Mouse (Mus musculus): Measurements from ENCODE around the gene Rbp2. TPM values are rescaled to one million over a fixed set of nuclear protein-coding genes. Genes with fewer than 3 reads are reported as not detected.

The Rbp2 gene
- polyA plus RNA-seq, 1 experiment from 2014 or later: 4.1 TPM

- WGBS: 72% methylated on average over 7 of the region's 7 CpGs
These were observed 41.3 kb downstream of the Rbp2 start for GRCm38 (mm10) chr9:98527226-98527625.

DNA sequence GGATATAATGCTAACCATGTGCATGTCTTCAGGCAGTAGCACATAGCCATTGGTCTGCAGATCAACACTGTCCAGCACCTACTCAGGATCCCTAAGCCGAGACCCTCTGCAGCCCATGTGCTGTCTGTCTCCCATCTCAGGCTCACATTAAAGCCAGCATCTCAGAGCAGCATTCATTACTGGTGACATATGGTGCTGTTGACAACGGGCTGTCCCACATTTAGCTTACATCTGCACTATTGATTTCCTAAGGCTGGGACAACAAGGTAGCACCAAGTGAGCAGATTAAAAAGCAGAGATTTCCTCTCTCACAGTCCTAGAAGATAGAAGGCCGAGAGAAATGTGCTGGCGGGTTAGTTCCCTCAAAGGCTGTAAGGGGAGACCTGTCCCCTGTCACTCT, 43.9 kb downstream of the Rbp2 start:
- no peak for ATAC-seq (ENCODE audit: insufficient number of reproducible peaks, insufficient read depth, low FRiP score, low read depth)
- H3K9ac ChIP-seq (replicated peaks; ENCODE audit: low read depth, low read length): no peak overlapping the region
- H3K27ac ChIP-seq (ENCODE audit: low read length): no peak overlapping the region
- H3K4me3 ChIP-seq (ENCODE audit: low read depth, low read length): no peak overlapping the region
- no peak overlapping the region for H3K4me2 ChIP-seq (replicated peaks; ENCODE audit: low read depth, low read length)
- 62% methylated on average over 4 of the region's 4 CpGs for WGBS
- no peaks in the 10 kb centered on the region for H3K27me3 ChIP-seq (ENCODE audit: control insufficient read depth, insufficient read depth, low read length)
- H3K36me3 ChIP-seq (ENCODE audit: control insufficient read depth, insufficient read depth, low read length): no peaks in the 10 kb centered on the region
- no peaks in the 10 kb centered on the region for H3K4me1 ChIP-seq (ENCODE audit: control insufficient read depth, insufficient read depth, low read length)
- H3K9me3 ChIP-seq (ENCODE audit: control insufficient read depth, low read depth, low read length): no peaks in the 10 kb centered on the region

More at GRCm38 (mm10) chr9:98527226-98527625, 41.3 kb downstream of the Rbp2 start:
- no peak overlapping the region for H3K4me2 ChIP-seq (replicated peaks; ENCODE audit: low read depth, low read length)
- H3K9me3 ChIP-seq (ENCODE audit: control insufficient read depth, low read depth, low read length): no peaks in the 10 kb centered on the region
- no peak overlapping the region for H3K27ac ChIP-seq (ENCODE audit: low read length)
- H3K9ac ChIP-seq (replicated peaks; ENCODE audit: low read depth, low read length): no peak overlapping the region
- H3K36me3 ChIP-seq (ENCODE audit: control insufficient read depth, insufficient read depth, low read length): no peaks in the 10 kb centered on the region
- H3K27me3 ChIP-seq (ENCODE audit: control insufficient read depth, insufficient read depth, low read length): no peaks in the 10 kb centered on the region
- no peaks in the 10 kb centered on the region for H3K4me1 ChIP-seq (ENCODE audit: control insufficient read depth, insufficient read depth, low read length)
- H3K4me3 ChIP-seq (ENCODE audit: low read depth, low read length): no peak overlapping the region
- no peak for ATAC-seq (ENCODE audit: insufficient number of reproducible peaks, insufficient read depth, low FRiP score, low read depth)

DNA sequence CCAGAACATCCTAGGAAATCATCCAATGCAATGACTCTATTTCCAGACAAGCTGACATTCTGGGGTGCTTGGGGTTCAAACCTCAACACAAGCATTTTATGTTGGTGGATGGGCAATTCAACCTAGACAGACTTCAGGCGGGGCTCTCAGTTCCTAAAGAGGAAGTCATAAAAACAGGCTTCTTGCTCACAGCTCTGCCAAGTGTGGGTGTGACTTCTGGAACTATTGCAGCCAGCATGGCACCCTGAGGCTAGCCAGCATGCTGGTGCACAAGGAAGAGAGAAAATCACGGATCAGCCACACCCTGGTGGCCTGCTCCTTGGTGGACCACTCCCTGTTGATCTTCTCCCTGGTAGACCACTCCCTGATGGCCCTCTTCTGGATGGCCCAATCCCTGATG, 45.1 kb downstream of the Rbp2 start:
- no peak overlapping the region for H3K4me2 ChIP-seq (replicated peaks; ENCODE audit: low read depth, low read length)
- no peaks in the 10 kb centered on the region for H3K9me3 ChIP-seq (ENCODE audit: control insufficient read depth, low read depth, low read length)
- no peaks in the 10 kb centered on the region for H3K36me3 ChIP-seq (ENCODE audit: control insufficient read depth, insufficient read depth, low read length)
- H3K27me3 ChIP-seq (ENCODE audit: control insufficient read depth, insufficient read depth, low read length): no peaks in the 10 kb centered on the region
- H3K4me1 ChIP-seq (ENCODE audit: control insufficient read depth, insufficient read depth, low read length): no peaks in the 10 kb centered on the region
- ATAC-seq (ENCODE audit: insufficient number of reproducible peaks, insufficient read depth, low FRiP score, low read depth): no peak
- no peak overlapping the region for H3K4me3 ChIP-seq (ENCODE audit: low read depth, low read length)
- no peak overlapping the region for H3K27ac ChIP-seq (ENCODE audit: low read length)
- H3K9ac ChIP-seq (replicated peaks; ENCODE audit: low read depth, low read length): no peak overlapping the region
- WGBS: 59% methylated on average over 2 of the region's 2 CpGs

DNA sequence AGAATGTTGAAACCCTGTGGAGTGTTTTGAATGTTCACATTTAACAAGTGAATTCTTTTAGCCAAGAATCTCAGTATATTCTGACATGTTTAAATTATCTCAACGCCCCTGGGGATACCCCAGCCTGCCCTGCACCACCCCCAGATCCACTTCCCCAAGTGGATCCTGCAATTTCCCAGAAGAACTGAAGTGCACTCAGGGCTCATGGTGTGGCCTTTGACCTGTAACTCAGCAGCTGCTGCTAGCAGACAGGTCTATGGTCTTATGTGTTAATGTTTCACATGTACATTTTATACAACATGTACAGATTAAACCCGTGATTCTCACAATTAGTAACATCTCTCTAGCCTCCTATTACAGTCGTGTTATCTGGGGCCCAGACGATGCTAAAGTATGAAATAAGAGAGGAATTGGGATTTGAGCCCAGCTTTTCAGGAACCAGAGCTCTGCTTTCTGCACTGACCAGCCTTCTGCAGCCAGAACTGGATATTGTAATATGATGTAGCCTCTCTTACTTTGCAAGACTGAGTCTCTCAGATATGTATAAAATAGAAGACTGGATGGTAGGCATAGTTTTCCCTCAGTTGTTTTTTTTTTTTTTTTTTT, 48.9 kb downstream of the Rbp2 start:
- Histone ChIP-seq H3K9ac (replicated peaks; ENCODE audit: low read depth, low read length) (no peak overlapping the region), H3K4me1 (ENCODE audit: control insufficient read depth, insufficient read depth, low read length) (no peaks in the 10 kb centered on the region), H3K4me2 (replicated peaks; ENCODE audit: low read depth, low read length) (no peak overlapping the region), H3K4me3 (ENCODE audit: low read depth, low read length) (no peak overlapping the region), H3K36me3 (ENCODE audit: control insufficient read depth, insufficient read depth, low read length) (no peaks in the 10 kb centered on the region), H3K27ac (ENCODE audit: low read length) (no peak overlapping the region), H3K9me3 (ENCODE audit: control insufficient read depth, low read depth, low read length) (no peaks in the 10 kb centered on the region), H3K27me3 (ENCODE audit: control insufficient read depth, insufficient read depth, low read length) (no peaks in the 10 kb centered on the region)
- ATAC-seq (ENCODE audit: insufficient number of reproducible peaks, insufficient read depth, low FRiP score, low read depth): no peak
- WGBS: 43% methylated on average over 4 of the region's 4 CpGs

- no peak overlapping the region for H3K4me2 ChIP-seq (replicated peaks; ENCODE audit: low read depth, low read length)
- no peak overlapping the region for H3K27ac ChIP-seq (ENCODE audit: low read length)
- H3K4me1 ChIP-seq (ENCODE audit: control insufficient read depth, insufficient read depth, low read length): no peaks in the 10 kb centered on the region
- no peaks in the 10 kb centered on the region for H3K27me3 ChIP-seq (ENCODE audit: control insufficient read depth, insufficient read depth, low read length)
- no peak overlapping the region for H3K4me3 ChIP-seq (ENCODE audit: low read depth, low read length)
- ATAC-seq (ENCODE audit: insufficient number of reproducible peaks, insufficient read depth, low FRiP score, low read depth): no peak
- no peaks in the 10 kb centered on the region for H3K9me3 ChIP-seq (ENCODE audit: control insufficient read depth, low read depth, low read length)
- H3K36me3 ChIP-seq (ENCODE audit: control insufficient read depth, insufficient read depth, low read length): no peaks in the 10 kb centered on the region
- H3K9ac ChIP-seq (replicated peaks; ENCODE audit: low read depth, low read length): no peak overlapping the region
These were observed 49.8 kb downstream of the Rbp2 start for GRCm38 (mm10) chr9:98535763-98536162.

GRCm38 (mm10) chr9:98538017-98538712, 52.2 kb downstream of the Rbp2 start:
- H3K9me3 ChIP-seq (ENCODE audit: control insufficient read depth, low read depth, low read length): no peaks in the 10 kb centered on the region
- no peak overlapping the region for H3K27ac ChIP-seq (ENCODE audit: low read length)
- no peaks in the 10 kb centered on the region for H3K4me1 ChIP-seq (ENCODE audit: control insufficient read depth, insufficient read depth, low read length)
- no peak overlapping the region for H3K4me3 ChIP-seq (ENCODE audit: low read depth, low read length)
- ATAC-seq (ENCODE audit: insufficient number of reproducible peaks, insufficient read depth, low FRiP score, low read depth): 0 out of 2 replicates have a peak, but pooled peaks have one; percentile 23
- H3K4me2 ChIP-seq (replicated peaks; ENCODE audit: low read depth, low read length): peak overlapping the region; percentile 31
- no peaks in the 10 kb centered on the region for H3K36me3 ChIP-seq (ENCODE audit: control insufficient read depth, insufficient read depth, low read length)
- H3K9ac ChIP-seq (replicated peaks; ENCODE audit: low read depth, low read length): no peak overlapping the region
- WGBS: 34% methylated on average over 13 of the region's 13 CpGs
- no peaks in the 10 kb centered on the region for H3K27me3 ChIP-seq (ENCODE audit: control insufficient read depth, insufficient read depth, low read length)

- no peaks in the 10 kb centered on the region for H3K36me3 ChIP-seq (ENCODE audit: control insufficient read depth, insufficient read depth, low read length)
- ATAC-seq (ENCODE audit: insufficient number of reproducible peaks, insufficient read depth, low FRiP score, low read depth): peak; percentile 18; the same call in 1 of the 2 replicates
- H3K4me2 ChIP-seq (replicated peaks; ENCODE audit: low read depth, low read length): peak overlapping the region; percentile 31
- H3K27me3 ChIP-seq (ENCODE audit: control insufficient read depth, insufficient read depth, low read length): no peaks in the 10 kb centered on the region
- H3K4me1 ChIP-seq (ENCODE audit: control insufficient read depth, insufficient read depth, low read length): no peaks in the 10 kb centered on the region
- no peaks in the 10 kb centered on the region for H3K9me3 ChIP-seq (ENCODE audit: control insufficient read depth, low read depth, low read length)
- no peak overlapping the region for H3K4me3 ChIP-seq (ENCODE audit: low read depth, low read length)
- no peak overlapping the region for H3K27ac ChIP-seq (ENCODE audit: low read length)
- H3K9ac ChIP-seq (replicated peaks; ENCODE audit: low read depth, low read length): no peak overlapping the region
- WGBS: 5% methylated on average over 13 of the region's 13 CpGs
These were observed 52.9 kb downstream of the Rbp2 start for GRCm38 (mm10) chr9:98538713-98539360.

DNA sequence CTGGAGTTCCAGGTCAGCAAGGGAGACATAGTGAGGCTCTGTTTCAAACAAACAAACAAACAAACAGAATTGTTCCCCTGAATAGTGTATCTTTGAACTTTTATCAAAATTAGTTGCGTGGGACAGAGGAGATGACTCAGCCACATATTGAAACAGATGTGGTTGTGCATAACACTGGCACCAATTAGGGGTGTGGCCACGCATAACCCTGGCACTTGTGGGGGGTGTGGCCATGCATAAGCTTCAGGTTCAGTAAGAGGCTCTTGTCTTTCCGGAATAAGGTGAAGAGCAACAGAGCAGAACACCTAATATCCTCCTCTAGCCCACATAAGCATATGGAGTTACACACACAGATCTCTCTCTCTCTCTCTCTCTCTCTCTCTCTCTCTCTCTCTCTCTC, 58.1 kb downstream of the Rbp2 start:
- WGBS: 75% methylated on average over 3 of the region's 3 CpGs
- Histone ChIP-seq H3K4me2 (replicated peaks; ENCODE audit: low read depth, low read length) (no peak overlapping the region), H3K9ac (replicated peaks; ENCODE audit: low read depth, low read length) (no peak overlapping the region), H3K9me3 (ENCODE audit: control insufficient read depth, low read depth, low read length) (no peaks in the 10 kb centered on the region), H3K27me3 (ENCODE audit: control insufficient read depth, insufficient read depth, low read length) (no peaks in the 10 kb centered on the region), H3K4me3 (ENCODE audit: low read depth, low read length) (no peak overlapping the region), H3K27ac (ENCODE audit: low read length) (no peak overlapping the region), H3K4me1 (ENCODE audit: control insufficient read depth, insufficient read depth, low read length) (no peaks in the 10 kb centered on the region), H3K36me3 (ENCODE audit: control insufficient read depth, insufficient read depth, low read length) (no peaks in the 10 kb centered on the region)
- no peak for ATAC-seq (ENCODE audit: insufficient number of reproducible peaks, insufficient read depth, low FRiP score, low read depth)
